ENCODE assay signal across 14 mouse cellular contexts in genomic region chr5:132067750-132068739, GRCm38 (mm10).
DNase-seq lines count a peak whose midpoint lies in the region; ATAC-seq lines count a peak whose summit lies in the region.
"Had no signal": no experiment of that assay in that cellular context is flagged by ENCODE, and none has a peak within 500 bp of the region (broad histone marks: within the 10 kb centered on the region; RNA-seq: fewer than 3 reads in every experiment).

No protein-coding gene starts in this region.

- H3K4me3 ChIP-seq in neural tube, embryonic 11.5 days (ENCODE audit: low read depth, low read length): no peak overlapping the region
- no peak overlapping the region for H3K4me3 ChIP-seq in limb, embryonic 13.5 days
- H3K4me3 ChIP-seq: heart, embryonic 10.5 days; layer of hippocampus, adult 2 months; liver, embryonic 15.5 days had no signal

- H3K36me3 ChIP-seq in neural tube, embryonic 11.5 days (ENCODE audit: control insufficient read depth, insufficient read depth, low read length): no peaks in the 10 kb centered on the region
- no peaks in the 10 kb centered on the region; the same call in 1 of the 2 replicates for H3K36me3 ChIP-seq in limb, embryonic 13.5 days
- H3K36me3 ChIP-seq: liver, embryonic 15.5 days had no signal

- H3K9me3 ChIP-seq in neural tube, embryonic 11.5 days (ENCODE audit: control insufficient read depth, low read length): no peaks in the 10 kb centered on the region
- H3K9me3 ChIP-seq in limb, embryonic 13.5 days: no peaks in the 10 kb centered on the region
- H3K9me3 ChIP-seq: heart, embryonic 10.5 days; liver, embryonic 15.5 days had no signal

- DNase-seq in embryo, embryonic 11 days: peak; percentile 40
- DNase-seq in embryo, embryonic 10 days (ENCODE audit: low spot score): no peak
- DNase-seq in neural tube, embryonic 11.5 days (ENCODE audit: low spot score): peak; percentile 33
- DNase-seq in neural tube, embryonic 10.5 days (ENCODE audit: extremely low spot score, low spot score): no peak
- no peak for DNase-seq in gastrocnemius, postnatal 10 days
- no peak for DNase-seq in lung, postnatal 14 days
- DNase-seq in right cerebral cortex, adult 2 months (ENCODE audit: low spot score in 2 of 2): no peak
- DNase-seq: adrenal gland, postnatal 10 days; heart, postnatal 4 days; lung, postnatal 36 days had no signal

- no peak for ATAC-seq in neural tube, embryonic 11.5 days (ENCODE audit: insufficient read depth, low FRiP score, low TSS enrichment)
- peak; percentile 87 for ATAC-seq in limb, embryonic 13.5 days (ENCODE audit: low FRiP score, low read depth)

- peaks cover 13% of the 10 kb centered on the region for H3K4me1 ChIP-seq in neural tube, embryonic 11.5 days (ENCODE audit: control insufficient read depth, insufficient read depth, low read length)
- H3K4me1 ChIP-seq in limb, embryonic 13.5 days: peaks cover 32% of the 10 kb centered on the region
- H3K4me1 ChIP-seq: liver, embryonic 15.5 days had no signal

- H3K27me3 ChIP-seq in neural tube, embryonic 11.5 days (ENCODE audit: control insufficient read depth, insufficient read depth, low read length): no peaks in the 10 kb centered on the region
- peaks cover 42% of the 10 kb centered on the region for H3K27me3 ChIP-seq in limb, embryonic 13.5 days
- H3K27me3 ChIP-seq: liver, embryonic 15.5 days had no signal

- H3K27ac ChIP-seq in neural tube, embryonic 11.5 days (ENCODE audit: low read depth, low read length): no peak overlapping the region
- no peak overlapping the region for H3K27ac ChIP-seq in limb, embryonic 13.5 days
- H3K27ac ChIP-seq: heart, embryonic 10.5 days; layer of hippocampus, adult 2 months; liver, embryonic 15.5 days had no signal

- no peak overlapping the region for H3K9ac ChIP-seq in neural tube, embryonic 11.5 days (ENCODE audit: low read length)
- no peak overlapping the region for H3K9ac ChIP-seq in limb, embryonic 13.5 days
- H3K9ac ChIP-seq: liver, embryonic 15.5 days had no signal

- WGBS in neural tube, embryonic 11.5 days: 42% methylated on average over 10 of the region's 10 CpGs
- 19% methylated on average over 10 of the region's 10 CpGs for WGBS in limb, embryonic 13.5 days

- H3K4me2 ChIP-seq in neural tube, embryonic 11.5 days (ENCODE audit: low read depth): no peak overlapping the region
- no peak overlapping the region for H3K4me2 ChIP-seq in limb, embryonic 13.5 days (replicated peaks)
- H3K4me2 ChIP-seq: liver, embryonic 15.5 days had no signal

Comparison
In these comparisons a context has a peak if more than half of its experiments do, and no peak if none do; other contexts are left out.
1. DNase-seq: peak in embryo, embryonic 11 days (single experiment) and neural tube, embryonic 11.5 days (single experiment); none in embryo, embryonic 10 days (single experiment), neural tube, embryonic 10.5 days (single experiment), gastrocnemius, postnatal 10 days (single experiment), lung, postnatal 14 days (single experiment) and right cerebral cortex, adult 2 months (0 of 2).